Mouse (Mus musculus): ENCODE measurements around the gene Utp6. TPM values are rescaled to one million over a fixed set of nuclear protein-coding genes. Genes with fewer than 3 reads are reported as not detected.

Utp6 gene
- total RNA-seq, 2 experiments from 2014 or later, result 35.6 to 47.6 TPM

DNA sequence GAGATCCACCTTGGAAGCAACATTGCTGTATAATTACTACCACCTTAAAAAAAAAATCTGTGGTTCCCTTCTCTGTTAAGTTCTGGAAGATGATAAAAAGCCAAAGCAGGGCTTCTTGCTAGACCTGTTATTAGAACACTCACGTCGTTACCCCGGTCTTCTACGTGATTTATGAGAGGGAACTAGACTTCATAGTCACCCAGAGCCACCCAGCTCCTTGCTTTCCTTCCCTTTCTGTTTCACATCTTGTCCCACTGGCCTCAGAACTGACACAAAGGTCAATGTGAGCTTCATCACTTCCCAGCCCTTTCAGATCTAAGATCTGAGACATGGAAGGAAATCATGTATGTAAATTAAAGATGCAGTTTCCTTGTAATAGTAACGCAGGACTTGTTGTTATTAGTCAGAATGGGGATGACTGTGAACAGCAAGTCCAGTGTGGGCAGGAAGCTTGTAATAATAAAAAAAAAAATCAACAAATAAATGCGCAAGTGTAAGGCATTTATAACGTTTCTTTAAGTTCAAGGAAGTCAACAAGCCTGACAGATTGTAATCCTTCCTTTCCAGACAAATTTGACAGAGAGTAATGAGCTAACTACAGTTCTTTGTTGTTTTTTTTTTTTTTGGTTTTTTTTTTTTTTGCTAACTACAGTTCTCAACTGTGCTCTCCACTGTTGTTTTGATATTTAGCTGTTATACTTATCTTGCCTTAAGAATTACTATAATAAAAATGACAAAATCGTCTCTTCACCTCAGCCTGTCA, 1.2 kb upstream of the Utp6 start:
- no peak for DNase-seq (ENCODE audit: low spot score in 2 of 2)

DNA sequence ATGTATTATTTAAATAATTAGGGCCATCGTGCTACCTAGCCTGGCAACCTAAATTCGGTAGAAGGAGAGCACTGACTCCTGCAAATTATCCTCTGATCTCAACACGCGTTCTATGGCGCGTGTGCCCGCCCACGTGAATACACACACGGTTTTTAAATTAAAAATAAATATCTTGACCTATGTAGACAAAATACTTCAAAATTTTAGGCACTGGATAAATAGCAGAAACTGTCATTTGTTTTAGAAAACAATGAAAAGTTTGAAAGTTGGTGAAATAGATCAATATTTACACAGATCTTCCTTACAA, 640 bp upstream of the Utp6 start:
- no peak for DNase-seq (ENCODE audit: low spot score in 2 of 2)

DNA sequence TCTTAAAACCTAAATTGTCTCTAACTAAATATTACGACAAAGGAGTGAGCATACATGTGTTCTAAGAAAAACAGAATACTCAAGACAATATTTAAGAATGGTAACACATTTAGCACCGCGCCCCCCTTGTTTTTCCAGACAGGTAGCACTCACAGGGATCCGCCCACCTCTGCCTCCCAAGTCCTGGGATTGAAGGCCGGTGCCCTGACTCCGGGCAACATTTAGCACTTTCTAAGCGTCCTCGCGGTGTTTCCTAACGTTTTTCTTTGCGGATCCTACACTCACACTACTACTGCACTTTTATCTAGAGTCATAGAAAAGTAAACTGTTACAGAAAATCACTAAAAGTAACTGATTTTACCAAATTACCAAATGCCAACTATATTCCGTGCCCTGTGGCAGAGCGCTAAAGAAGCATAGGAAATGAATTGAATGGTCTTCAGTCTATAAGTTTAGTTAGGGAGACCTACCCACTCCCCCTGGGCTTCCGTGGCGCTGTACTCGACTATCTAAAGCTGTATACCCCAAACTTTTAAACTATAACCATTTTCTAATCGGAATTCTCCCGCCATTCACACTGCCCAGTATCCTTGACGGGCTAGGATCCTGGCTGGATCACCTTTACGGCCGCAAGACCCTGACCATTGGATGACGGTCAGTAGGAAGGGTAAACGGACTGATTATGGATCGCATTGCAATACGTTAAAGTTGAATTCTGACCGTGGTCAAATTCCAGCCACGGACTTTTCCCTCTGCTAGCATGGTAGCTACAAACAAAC, 655 bp downstream of the Utp6 start:
- DNase-seq (ENCODE audit: low spot score in 2 of 2), result no peak

DNA sequence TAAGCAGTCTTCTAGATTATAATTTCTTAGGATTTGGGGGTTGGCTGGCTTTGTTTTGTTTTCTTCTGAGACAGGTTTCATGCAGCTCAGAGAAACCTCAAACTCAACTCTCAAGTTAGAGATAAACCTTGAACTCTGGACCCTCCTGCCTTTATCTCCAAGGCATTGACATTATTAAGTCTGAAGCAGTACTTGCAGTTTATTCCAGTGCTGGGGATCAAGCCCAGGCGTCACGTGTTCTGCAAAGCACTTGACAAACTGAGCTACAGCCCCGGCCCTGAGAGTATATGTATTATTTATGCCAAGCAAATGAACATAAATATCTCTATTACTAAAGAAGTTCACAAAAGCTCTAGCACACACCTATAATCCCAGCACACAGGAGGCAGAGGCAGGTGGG, 14.9 kb downstream of the Utp6 start:
- DNase-seq (ENCODE audit: low spot score in 2 of 2), result no peak

DNA sequence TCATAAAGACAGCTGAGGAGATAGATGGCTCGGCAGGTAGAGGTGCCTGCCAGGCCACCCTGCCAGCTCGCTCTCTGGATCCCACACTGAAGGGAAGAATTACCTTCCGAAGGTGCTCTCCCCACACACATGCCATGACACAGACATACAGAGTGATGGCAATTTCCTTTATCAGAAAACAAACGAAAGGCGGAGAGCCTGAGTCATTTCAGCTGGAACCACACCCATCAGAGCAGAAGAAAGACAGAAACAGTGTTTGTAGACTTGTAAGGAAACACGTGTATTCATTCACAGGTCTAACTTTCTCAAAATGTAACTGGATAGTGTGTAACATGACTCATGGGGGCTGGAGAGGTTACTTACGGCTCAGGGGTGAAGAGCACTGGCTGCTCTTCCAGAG, 18.6 kb downstream of the Utp6 start:
- DNase-seq (ENCODE audit: low spot score in 2 of 2), result no peak

DNA sequence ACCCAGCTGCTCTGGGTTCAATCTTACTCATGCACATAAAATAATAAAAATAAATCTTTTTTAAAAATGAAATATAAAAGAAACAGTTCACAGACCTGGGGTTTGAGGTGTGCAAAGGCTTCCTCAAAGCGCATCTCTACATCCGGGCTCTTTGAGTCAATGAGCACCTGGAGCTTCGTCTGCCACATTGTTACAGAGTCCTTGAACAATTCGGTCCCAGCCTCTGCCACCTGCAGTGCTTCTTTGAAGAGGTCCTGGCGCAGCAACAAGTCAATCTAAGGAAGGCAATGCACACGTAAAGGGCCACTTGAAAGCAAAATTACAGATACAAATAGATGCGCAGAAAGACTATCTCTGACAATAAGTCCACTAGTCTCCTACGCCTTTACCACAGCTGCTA, 19.1 kb downstream of the Utp6 start:
- no peak for DNase-seq (ENCODE audit: low spot score in 2 of 2)

DNA sequence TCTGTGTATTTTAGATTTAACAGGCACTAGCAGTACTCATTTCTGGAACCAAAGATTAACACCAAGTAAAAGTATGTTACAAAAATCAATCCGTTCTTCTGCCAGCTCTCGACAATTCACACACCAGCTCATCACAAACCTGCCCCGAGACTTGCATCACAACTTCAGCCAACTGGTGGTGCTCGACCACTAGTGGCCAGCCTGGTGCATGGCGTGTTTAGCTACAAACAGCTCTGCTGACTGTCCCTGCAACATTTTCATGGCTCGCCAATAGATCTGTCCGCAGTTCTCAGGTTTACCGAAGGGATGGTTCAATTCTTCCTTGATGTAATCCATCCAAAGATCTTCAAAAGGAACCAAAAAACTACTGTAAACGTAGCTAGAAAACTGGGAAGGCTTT, 26.4 kb downstream of the Utp6 start:
- DNase-seq (ENCODE audit: low spot score in 2 of 2), result no peak

DNA sequence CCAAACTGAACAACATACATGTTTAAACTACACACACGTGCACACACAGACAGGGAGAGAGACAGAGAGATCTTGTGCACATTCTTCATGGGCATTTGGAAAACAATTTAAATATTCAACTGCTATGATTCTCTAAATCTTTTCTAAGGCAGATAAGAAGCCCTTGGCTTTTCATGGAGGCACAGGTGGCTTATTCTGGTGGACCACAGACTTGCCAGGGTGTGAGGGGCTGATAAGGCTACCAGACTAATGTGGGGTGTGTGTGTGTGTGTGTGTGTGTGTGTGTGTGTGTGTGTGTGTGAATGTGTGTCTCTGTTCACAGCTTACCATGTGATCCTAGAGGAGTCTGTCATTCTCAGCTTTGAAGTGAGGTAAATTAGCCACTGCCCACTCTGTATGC, 39.4 kb downstream of the Utp6 start:
- DNase-seq (ENCODE audit: low spot score in 2 of 2), result no peak

DNA sequence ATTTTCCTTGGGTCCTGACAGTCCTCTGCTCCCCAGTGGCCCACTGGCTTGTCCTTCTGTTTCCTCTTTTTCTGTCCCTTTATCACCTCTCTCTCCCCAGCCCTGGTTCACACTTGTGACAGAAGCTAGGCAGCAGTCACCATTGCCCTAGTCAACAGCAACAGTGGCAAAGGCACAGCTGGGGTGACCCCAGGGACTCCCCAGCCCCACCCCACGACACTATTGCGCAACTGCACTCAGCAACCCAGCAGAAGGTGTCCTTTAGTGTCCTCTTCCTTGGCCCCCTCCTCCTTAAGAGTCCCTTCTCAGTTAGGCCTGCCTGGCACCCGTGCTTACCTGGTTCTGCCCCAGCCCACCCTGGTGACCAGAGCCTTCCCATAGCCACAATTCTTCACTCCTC, 40.0 kb downstream of the Utp6 start:
- no peak for DNase-seq (ENCODE audit: low spot score in 2 of 2)

DNA sequence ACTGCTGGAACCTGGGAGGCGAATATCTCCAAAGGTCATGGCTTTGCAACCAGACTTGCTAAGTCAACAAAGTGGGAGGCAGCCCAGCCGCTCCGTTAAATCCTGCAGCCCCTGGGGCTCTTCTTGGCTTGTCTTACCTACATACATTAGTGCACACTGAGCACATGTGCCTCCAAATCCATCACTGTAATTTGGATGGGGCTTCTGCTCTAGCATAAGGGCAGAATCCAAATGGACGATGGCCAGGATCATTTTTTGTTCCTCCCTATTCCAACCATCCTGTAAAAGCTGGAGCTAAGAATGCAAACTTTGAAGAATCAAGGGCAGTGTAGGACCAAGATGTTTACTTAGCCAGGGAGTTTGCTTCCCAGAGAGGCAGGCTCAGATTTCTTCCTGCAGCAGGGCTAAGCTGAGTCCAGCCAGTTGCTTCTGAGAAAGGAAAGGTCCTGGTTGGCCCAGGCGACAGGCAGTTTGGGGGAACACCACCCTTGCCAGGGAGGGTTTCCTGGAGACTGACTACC, 41.6 kb downstream of the Utp6 start:
- DNase-seq (ENCODE audit: low spot score in 2 of 2), result no peak

DNA sequence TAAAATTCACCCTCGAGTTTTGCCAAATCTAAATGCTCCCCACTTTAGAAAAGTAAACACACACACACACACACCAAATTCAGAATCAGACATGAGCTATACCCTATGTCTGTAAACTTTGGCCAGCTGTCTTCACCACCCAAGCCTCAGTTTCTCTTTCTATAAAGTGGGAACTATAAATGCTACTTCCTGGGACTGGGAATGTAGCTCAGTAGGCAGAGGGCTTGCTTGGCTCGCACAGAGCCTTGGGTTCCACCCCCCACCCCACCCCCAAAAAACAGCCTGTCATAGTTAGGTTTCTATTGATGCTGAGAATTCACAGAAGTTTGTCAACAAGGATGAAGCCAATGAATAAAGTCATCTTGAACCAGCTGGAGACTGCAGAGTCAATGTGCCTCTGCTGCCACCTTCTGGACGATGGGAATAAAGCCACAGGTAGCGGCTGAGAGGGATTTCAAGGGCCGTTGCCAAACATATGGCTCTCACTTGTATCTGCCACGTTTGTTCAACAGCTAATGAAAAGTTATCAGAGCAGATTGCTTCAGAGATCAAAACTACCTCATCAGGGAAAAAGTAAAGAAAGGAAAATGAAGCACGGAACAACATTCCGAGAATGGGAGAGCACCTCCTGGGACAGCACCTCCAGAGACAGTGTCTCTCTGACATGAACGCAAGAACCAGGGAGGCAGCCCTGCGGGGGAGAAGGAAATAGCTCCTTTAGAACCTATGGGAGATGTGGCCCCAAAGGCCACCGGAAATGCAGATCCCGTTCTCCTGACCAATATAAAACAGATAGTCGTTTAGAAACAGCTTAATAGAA, 42.3 kb downstream of the Utp6 start:
- DNase-seq (ENCODE audit: low spot score in 2 of 2), result peak; percentile 80

DNA sequence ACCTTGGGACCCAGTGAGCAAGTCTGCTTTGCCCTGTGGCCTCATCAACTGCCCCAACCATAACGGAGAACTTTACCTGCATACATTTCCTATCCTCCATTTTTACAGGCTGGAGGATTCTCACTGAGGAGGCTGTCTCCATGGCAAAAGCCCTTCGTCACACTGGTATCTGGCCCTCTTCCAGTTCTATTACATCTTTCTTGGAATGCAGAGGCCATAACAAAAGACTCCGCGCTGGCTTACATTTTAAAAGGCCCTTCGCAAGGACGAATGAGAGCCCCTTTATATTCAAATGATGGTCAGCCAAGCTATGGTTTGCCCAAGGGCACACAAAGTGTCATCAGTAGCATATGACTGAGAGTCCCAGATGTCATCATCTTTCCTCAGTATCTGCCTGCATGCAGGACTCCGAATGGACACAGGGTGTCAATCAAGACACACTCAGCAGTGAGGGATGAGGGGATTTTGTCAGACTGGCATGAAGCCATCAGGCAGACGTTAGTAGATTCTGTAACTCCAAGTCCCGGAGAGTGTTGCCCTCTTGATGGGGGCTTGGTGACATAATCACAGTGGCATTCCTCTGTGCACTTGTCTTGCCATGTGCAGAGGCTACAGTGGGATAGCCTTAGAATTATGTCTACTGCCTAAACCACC, 46.4 kb downstream of the Utp6 start:
- no peak for DNase-seq (ENCODE audit: low spot score in 2 of 2)

DNA sequence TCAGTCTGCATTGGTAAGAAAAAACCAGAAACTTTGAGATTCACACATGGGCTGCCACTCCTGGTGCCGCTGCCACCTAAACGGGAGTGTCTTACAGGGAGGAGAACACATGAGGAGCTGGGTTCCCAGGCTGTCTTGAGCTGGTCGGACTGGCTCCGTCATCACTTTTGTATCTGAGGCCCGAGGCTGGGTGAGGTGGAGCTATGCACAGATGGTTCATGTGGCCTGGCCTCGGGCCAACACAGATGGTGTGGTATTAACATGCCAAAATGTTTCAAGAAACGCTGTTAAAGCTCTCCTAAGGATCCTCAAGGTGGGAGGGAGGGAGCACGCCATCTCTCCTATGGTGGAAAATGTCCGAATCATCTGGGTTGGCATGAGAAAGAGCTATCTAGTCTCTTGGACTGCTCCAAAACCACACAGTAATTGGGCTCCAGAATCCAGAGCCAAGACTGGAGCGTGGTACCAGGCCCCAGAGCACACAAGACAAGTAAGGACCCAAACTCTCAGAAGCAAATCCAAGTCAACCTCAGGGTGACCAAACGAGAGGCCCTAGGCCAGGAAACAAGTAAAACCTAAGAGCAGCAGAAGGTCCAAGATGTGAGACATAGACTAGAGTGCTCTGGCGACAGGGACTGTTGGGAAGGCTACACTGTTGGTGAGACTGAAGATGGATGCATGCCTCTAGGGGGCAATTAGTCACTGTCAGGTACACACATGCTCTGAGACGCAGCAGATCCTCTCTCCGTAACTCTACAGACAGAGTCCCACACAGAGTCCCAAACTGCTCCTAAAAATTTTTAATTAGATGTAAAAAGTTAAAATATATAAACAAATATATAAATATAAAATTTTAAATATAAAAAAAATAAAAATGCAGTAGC, 53.3 kb downstream of the Utp6 start:
- no peak for DNase-seq (ENCODE audit: low spot score in 2 of 2)

DNA sequence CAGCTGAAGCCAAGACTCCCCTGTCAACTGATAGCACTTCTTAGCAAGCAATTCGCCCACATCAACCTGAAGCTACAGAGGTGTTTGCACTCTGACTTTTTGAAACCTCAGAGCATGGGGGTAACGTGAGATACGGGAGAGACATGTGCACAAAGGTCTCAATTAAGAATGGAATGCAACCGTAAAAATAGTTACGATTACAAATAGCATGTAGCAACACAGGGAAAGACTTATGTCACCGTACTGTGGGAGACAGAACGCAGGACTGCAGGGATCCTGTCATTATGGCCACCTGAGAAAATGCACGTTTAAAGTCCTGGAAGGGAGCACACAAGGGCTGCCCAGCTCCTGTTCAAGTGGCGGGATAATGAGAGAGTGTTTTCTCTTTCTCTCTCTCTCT, 55.3 kb downstream of the Utp6 start:
- no peak for DNase-seq (ENCODE audit: low spot score in 2 of 2)

DNA sequence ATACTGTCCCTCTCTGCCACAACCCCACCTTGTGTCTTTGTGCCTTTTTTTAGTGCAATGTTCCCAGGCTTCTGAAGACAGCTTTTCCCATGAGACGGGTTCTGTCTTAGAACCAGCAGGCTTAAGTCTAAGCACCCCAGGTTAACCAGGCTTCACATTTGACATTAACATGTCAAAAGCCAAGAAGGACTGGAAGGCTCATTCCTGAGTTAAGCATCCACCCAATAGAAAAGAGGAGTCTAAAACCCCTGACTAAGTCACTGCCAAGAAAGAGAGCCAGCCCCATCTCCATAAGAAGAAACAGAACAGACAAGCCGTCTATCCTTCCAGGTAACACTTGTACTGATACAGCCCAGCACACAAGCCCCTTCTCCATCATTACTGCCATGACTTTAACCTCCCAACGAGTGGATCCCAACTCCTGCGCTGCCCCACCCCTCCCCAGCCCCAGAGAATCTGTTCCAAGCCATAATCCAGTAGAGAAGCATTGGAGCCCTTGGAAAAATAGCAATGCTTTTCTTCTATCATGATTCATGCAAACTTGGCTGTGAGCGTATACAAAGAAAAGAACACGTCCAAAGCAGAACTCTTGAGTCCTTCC, 59.2 kb downstream of the Utp6 start:
- DNase-seq (ENCODE audit: low spot score in 2 of 2), result no peak

DNA sequence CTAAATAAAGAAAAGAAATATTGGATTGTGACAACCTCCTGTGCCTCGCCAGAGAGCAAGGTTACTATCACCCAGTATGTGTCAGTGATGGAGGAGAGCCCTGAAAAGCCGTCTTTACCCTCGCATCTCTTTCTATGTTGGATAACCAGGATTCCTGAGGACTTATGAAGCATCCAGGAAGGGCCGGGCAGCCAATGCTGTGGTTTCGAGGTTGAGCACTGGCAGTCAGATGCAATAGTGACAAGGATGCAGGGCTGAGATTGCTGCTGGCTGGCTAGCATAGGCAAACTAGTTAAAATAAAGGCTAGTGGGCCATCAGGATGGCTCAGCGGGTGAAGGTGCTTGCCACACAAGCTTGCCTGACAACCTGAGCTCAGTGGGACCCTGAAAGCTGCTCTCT, 61.0 kb downstream of the Utp6 start:
- DNase-seq (ENCODE audit: low spot score in 2 of 2), result no peak

DNA sequence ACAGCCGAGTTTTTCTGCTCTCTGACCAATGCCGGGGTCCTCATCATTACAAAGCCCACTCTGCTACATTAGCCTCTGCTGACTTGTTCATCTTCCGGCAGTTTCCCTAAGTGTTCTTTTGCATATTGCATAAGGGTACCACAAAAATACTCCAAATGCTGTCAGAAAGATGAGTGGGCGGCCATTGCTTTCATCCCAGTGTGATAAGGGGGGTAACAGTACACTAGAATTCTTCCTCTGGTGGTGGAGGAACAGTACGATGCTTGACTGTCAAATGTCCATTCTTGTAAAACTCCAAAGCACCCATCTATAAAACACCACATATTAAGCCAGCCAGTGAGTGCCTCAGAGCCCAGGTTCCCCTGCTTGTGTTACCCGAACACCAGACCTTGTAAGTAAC, 69.9 kb downstream of the Utp6 start:
- DNase-seq (ENCODE audit: low spot score in 2 of 2), result no peak

DNA sequence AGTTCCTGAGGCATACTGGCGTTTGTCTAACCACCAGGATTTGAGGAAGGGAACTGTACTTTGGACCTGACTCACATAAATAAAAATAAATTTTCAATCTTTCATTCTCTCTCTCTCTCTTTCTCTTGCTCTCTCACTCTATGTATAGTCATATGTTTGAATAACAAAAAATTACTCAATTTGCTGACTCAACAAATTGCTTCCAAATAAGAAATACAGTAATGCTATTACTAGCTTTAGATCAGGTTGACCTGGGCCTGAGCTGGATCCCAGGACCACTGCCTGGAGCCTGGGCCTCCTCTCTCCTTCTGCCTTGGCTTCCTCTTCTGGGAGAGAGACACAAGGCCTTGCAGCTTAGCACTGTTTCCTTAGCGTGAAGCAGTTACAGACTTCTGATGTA, 71.4 kb downstream of the Utp6 start:
- DNase-seq (ENCODE audit: low spot score in 2 of 2), result no peak

DNA sequence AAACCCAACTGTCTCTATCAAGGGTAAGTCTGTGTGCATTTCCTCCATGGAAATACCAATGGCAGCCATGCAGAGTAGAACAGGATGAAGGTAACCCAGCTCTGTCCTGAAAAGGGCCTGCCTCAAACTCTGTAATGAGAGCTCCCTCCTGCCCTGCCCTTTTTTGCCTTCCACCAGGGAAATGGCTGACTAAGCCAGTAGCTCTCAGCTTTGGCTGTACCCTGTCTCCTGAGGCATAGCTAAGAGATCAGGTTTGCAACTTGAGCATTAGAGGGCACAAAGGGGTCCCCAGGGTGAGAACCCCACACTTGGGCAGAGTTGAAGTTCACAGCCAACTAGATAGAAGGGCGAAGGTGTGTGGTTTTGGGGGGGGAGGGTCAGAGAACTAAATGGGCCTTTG, 75.2 kb downstream of the Utp6 start:
- no peak for DNase-seq (ENCODE audit: low spot score in 2 of 2)

DNA sequence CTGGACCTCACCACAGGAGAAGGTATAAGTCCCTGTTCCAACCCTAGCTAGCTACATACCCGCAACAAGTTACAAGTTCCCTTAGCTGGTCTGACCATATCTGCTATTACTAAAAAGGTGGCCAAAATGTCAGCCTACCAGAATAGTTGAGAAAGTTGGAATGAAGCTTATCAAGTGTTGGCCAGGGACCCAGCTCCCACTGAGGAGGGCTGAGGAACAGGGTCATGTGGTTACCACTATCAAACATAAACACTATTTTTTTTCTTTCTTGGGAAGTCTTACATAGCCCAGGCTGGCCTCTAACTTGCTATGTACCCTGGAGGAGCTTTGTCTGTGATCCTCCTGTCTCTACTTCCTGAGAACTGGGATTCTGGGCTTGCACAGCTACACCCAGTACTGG, 75.8 kb downstream of the Utp6 start:
- no peak for DNase-seq (ENCODE audit: low spot score in 2 of 2)
